Mouse (Mus musculus) kidney, postnatal 10 days (tissue): ENCODE results near the gene Itga9.

Source experiments
- DNase-seq: peaks from one replicate; pipeline ENCODE4 v3.0.0; 2021; ENCODE audit warnings: mixed read lengths

Gene Itga9

DNA sequence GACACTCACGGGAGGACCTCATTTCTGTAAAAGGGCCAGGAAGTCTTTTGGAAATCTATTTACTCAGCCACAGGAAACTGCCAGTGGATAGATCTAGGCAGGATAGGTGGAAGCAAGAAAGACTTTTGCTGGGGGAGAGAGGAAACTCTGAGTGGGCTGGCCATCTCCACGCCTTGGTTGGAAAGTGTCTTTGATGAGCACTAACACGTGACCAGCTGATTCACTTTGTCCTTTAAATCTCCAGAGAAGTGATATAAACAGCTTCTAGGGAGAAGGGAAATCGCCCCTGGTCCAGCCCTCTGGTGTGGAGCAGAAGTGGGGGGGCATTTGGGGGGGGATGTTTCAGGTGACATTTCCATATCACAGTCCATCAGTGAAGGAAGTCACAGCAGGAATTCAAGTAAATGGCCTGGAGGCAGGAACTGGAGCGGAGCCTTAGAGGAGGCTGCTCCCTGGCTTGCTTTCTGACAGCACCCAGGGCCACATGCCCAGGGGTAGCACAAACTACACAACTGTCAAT is 124.4 kb downstream of the Itga9 start:
- no peak for DNase-seq

DNA sequence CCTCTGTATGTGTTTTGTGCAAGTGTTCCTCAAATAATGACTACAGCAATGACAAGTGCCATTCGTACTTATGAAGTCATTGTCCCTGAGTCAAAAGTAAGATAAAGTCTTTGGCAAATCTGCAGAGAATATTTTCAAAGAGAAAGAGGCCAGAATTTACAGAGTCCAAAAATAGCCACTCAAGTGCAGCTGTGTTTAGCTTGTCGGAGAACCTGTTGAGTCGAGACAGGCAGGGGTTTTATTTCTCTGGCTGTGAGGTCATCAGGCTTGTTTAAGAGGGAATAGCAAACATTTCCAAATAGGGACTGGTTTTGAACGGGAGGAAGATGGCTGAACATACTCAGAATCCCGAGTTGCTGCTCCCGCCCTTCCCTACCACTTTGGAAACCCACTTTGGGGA is 125.2 kb downstream of the Itga9 start:
- no peak for DNase-seq

DNA sequence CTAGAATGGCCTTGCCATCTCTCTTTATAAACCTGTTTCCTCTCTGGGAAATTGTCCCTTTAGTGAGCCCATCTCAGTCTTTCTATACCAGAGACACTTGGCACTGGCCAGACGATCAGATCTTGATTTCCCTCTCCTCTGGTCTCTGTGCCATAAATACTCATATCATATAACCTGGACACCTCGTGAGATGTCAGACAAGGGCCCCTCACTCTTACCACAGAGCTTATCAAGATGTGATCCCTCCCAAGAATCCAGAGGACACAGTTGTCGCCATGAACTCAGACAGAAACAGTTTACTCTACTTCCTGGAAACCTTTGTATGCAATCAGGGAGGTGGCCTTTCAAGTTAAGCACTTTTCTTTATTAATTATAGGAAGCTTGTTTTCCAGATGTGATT is 127.1 kb downstream of the Itga9 start:
- DNase-seq, result no peak

DNA sequence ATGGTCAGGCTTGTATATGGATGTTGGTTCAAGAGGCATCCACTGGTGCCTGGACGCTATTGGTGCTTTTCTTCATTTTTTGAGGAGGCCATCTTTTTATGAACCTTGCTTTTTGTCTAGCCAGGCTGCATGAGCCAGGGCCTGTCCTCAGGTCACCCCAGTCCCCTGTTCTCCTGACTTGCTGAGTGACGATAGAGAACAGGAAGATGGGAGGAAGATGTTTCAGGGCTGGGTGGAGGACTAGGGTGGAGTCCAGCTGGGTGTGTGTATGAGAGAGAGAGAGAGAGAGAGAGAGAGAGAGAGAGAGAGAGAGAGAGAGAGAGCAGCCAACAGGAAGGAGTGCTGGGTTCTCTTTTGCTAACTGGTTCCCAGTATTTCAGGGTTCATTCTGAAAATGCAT is 130.6 kb downstream of the Itga9 start:
- no peak for DNase-seq

DNA sequence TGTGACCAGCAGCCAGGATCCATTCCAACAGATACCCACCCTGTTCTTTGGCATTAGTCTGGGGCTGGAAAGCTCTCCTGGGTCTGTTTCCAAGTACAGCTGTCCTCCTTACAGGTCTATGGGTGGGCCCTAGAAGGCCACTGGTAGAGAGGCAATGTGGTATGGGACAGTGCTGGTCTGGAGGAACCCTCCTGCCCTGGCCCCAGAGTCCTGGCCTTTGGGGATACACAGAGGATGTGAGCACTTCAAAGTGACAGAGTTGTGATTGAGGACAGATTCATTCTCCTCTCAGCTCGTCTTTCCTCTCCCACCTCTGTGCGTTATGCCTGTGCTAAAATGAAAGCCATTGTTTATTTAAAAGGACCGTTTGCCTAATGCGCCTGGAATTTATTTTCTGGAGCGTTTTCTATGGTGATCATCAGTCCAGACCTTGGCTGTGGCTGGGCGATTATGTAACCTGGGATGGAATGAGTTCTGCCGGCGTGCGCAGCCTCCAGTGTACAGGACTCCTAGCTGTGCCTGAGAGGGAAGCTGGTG is 131.2 kb downstream of the Itga9 start:
- DNase-seq, result no peak

DNA sequence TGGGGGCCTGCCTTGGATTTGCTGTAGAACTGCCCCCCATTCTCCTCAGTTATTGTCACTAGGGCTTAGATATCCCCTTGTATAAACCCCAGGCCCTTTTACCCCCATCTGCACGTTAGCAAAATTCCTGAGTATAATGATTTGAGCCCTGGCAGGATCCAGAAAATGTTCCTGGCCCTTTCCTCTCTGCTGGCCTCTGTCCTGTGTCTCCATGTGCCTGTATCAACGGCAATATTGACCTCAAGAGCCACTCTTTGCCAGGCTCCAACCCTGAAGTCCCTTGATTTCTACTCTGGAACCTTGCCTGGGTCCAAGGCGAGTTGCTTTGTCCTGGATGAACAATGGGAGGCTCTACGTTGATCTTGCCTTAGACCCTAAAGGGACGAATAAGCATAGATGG is 131.8 kb downstream of the Itga9 start:
- DNase-seq, result no peak

DNA sequence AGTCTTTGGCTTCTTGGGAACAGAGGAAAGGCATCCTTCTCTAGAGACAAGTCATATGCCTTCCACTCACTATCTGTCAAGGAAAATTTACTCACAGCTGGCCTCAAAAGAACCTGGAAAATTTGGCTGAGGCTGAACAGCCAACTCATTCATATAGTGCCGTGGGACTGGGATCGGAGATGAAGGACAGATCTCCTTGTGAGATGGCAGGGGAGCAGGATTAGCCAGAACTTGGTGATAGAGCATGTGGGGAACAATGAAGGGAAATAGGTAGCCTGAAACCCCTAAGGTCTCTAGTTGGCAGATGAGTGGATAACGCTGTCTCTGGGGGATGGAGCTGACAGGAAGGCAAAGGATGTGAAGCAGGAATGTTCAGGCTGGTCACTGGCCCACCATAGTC is 132.6 kb downstream of the Itga9 start:
- no peak for DNase-seq

DNA sequence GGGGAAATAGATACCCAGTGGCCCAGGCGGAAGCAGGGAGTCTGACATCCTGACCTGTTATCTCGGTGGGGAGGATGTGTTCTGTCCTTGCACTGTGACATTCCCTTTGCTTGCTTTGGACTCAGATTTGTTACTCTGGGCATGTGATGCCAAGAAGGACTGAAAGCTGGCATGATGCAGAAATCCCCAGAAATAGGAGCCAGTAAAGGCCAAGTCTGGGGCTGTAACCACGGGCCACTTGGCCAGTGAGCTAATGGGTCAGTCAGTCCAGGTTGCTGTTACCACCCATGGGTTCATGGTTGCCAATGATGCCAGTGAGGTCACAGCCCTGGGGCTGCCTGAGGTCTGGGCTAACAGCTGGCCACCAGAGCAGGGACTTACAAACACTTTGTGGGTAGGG is 133.2 kb downstream of the Itga9 start:
- DNase-seq, result no peak

DNA sequence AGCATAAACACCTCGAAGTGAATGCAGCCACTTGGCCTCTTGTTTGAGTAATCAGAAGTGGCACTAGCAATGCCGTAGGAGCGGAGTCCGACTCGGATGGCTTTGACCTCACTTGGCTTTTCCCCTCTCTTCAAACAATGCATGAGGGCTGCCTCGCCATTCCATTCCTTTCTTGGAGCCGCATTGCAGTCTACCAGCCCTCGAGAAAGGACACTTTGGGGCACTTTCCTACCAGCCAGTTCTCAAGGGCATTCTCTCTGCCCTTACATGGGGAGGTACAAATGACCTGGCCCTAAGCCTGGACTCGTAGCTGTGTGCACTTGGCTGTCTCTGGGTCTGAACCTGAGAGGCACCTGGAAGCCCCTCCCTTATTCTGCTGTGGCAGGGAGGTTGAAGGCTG is 134.8 kb downstream of the Itga9 start:
- DNase-seq, result no peak

DNA sequence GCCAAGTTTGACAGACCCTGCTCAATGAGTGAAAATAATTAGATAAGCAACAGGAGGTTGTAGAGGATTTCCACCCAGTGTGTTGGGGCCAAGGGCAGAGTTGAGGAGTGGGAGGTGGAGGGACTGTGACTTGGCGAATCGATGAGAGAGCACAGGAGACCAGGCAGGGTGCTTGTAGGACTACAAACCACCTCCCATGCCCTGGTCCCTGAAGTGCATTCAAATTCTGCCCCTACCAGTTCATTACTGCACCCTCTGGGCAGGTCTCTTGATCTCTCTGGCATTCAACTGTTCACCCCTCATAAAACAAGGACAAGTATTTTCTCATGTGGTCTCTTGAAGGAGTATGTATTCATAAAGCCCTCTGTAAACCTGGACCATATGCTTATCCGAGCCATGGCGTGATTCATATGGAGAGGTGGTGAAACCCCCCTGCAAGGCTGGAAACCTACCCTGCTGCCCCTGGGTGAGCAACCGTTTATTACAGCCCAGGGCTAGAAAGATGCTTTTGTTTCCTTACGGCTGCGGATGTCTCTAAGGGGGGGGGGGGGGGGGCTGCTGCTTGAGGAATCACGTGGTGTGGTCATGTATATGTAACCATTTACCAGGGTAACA is 143.0 kb downstream of the Itga9 start:
- no peak for DNase-seq

DNA sequence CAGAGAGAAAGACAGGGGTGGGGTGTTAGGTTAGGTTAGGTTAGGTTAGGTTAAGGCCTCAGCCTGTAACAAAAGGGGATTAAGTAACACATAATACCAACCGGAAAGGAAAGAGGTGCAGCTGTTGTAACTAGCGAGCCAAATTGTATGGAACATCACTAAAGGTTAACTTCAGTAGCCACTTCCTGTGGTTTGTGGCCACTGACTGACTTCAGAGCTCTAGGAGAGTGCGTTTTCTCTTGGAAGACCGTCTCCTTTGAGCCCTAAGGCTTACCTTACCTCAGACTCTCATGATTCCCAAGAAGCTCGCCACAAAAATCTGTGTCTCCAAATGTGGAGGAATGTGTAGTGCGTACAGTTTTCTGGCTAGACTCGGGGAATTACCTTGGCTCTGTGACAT is 144.3 kb downstream of the Itga9 start:
- no peak for DNase-seq

DNA sequence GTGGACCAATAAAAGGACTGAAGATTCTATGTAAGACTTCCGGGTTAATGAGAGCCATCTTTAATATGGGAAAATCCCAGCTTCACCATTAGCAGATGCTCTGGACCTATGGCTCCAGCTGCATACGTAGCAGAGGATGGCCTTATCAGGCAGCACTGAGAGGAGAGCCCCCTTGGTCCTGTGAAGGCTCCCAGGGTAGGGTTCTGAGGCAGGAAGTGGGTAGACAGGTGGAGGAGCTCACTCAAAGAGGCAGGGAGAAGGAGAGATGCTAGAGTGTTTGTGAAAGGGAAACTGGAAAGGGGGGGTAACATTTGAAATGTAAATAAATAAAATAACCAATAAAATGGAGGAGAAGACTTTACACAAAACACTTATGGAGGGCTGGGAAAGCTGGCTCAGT is 145.9 kb downstream of the Itga9 start:
- no peak for DNase-seq

DNA sequence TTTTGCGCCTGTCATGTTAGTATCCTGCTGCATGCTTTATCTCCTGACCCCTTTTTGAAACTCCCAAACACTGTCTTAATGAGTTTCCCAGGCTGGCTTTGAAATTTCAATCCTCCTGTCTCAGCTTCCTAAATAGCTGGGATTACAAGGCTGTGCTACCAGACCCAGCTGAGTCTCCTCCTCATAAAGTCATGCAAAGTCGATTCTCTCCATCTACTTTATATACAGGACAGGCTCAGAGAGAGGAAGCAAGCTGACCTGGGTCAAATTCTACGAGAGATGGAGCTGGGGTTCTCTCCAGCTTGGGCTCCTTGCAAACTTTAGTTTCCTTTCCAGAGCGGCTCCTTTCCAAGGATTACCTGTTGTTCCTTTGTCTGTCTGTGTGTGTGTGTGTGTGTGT is 153.0 kb downstream of the Itga9 start:
- DNase-seq, result no peak

DNA sequence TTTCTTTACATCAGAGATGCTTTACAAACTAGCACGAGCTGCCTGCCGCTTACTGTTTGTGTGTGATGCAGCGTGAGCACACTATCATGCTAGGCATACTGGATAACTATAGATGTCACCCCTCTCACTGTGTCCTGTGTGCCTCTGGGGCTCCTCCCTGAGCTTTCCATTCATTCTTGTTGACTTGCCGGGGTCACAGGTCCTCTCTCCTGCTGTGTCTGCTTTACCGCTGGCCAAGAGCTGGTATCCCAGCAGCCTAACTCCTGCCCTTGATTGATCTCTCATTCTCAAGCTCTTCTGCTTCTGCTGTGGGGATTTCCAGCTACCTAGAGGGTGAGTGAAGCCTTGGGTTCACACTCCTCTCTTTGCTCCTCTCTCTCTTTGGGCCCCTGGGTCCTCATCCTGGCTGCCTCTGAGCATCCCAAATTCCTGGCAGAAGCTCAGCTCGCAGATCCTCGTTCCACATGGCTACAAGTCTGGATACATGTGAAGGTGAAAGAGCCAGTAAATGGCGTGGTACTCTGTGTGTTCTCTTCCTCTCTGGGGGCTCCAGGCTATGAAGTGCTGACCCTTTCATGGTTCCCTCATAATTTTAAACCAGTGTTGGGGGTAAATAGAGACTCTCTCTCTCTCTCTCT is 155.6 kb downstream of the Itga9 start:
- no peak for DNase-seq

DNA sequence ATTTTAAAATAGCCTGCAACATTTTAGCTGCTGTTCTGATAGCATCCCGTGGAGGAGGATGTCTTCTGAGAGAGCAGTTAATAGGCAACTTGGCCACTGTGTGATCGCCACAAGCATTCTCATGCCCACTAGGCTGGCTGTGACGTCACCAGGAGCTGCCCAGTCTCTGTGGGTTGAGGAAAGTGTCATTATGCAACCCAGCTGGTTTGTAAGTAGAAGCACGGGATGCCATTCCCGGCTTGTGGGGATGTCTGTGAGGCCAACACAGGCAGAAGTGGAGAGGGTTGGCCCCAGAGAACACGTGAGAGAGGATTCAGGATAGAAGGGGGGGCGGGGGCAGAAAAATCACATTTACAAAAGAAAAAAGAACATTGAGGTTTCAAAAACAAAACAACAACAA is 156.3 kb downstream of the Itga9 start:
- DNase-seq, result peak; percentile 72

DNA sequence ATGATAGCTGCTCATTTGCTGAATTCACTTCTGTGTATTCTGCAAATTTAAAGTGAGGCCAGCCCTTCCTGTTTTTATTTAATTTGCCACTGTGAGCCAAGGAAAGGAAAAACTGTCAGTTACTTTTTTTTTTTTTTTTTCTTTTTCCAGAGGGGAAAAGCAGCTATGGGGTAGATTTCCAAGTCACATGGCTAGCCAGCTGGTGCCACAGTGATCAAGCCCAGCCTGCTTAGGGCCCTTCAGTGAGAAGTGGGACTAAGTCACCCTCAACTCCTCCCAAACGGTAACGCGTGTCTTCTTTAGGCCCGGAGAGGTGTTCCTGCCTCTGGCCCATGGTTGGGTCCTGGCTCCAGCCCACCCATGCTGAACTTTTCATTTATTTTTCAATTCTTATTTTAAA is 156.7 kb downstream of the Itga9 start:
- peak; percentile 48 for DNase-seq

DNA sequence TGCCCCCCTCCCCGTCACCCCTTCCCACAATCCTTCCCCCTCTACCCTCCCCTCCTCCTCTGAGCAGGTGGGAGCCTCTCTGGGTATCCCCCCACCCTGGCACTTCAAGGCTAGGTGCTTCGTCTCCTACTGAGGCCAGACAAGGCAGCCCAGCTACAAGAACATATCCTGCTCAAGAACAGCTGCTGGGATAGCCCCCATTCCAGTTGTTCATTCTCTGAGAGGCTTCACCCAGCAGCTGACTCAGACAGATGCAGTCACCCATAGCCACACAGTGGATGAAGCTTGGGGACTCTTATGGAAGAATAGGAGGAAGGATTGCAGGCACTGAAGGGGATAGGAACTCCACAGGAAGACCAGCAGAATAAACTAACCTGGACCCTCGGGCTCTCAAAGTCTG is 157.2 kb downstream of the Itga9 start:
- DNase-seq, result no peak

DNA sequence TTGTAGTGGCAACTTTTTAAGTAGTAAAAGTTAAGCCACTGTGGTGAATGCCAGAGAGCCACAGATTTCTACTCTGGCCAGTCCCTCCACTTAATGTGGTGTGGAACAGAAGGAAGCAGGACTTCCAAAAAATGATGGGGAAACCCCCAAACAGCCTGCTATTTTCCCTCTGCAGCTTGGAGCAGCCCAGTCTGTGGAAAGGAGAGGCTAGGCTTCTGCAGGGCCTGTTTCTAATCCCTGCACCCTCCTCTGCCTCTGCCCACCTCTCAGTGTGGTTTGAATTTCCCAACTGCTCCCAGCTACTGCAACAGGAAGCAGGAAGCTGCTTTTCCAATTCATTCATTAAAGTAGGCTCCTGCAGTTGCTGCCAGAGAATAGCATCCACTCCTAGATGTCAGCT is 158.6 kb downstream of the Itga9 start:
- DNase-seq, result no peak

DNA sequence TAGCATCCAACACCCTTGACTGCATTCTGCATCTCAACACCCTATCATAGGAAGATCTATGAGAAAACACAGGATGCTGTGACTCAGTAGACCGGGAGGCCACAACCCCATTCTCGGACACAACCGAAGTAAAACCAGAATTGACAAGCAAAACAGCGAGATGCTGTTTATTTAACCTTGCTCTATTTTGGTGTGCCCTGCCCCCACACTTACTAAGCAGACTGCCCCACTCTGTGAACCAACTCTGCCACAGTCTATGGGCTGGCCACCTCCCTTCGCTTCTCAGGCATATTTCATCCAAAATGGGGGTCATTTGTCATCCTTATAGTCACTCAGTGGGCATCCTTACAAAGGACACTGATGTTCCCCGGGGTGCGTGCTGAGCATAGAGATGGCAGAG is 160.5 kb downstream of the Itga9 start:
- DNase-seq, result no peak

DNA sequence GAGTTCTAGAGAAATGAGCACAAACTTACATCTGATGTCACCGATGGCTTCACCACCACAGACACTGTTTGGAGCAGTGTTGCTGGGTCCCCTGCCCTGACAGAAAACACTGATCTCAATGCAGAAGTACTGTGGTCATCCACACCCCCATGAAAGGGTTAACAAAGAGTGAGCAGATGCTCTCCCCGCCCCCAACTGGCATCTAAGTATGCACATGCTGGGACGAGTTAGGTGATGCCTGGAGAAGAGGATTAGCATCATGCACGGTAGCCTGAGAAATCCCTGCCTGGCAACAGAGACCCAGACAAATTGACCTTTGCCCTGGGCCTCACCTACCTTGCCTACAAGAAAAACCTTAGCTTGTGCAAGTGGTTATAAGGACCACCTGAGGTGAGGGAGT is 162.1 kb downstream of the Itga9 start:
- DNase-seq, result no peak

DNA sequence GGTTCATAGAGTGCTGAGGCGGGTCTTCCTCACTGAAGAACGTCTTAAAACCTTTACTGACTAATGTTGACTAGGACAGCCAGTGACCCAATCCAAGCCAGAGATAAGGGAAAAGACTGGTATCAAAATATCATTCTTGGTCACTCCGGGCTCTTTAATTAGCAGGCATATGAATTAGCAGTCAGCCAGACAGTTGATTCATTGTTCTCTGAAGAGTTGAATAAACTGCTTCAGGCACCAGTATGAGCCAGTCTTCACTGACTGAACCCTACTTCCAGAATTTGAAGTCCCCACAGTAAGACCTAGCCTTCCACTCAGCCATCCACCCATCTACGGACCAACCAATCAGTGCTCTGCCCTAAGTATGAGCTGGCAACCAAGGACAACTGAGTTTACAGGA is 163.9 kb downstream of the Itga9 start:
- DNase-seq, result no peak

DNA sequence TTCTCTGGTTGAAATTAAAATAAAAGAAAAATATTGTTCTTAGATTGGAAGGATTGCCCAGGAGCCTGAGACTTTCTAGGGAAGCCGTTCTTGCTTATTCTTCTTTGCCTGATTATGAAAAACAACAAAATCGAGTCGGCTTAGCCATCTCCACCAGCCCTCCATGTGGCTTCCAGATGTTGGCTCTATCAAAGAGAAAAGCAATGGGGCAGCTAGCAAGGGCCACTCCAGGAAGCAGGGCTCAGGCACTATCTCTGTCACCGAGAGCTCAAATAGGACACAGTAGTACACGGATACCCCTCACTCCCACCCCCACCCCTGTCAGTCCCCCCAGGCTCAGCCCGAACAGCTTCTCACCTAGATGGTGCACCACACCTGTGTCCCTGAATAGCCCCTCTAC is 168.2 kb downstream of the Itga9 start:
- DNase-seq, result no peak

DNA sequence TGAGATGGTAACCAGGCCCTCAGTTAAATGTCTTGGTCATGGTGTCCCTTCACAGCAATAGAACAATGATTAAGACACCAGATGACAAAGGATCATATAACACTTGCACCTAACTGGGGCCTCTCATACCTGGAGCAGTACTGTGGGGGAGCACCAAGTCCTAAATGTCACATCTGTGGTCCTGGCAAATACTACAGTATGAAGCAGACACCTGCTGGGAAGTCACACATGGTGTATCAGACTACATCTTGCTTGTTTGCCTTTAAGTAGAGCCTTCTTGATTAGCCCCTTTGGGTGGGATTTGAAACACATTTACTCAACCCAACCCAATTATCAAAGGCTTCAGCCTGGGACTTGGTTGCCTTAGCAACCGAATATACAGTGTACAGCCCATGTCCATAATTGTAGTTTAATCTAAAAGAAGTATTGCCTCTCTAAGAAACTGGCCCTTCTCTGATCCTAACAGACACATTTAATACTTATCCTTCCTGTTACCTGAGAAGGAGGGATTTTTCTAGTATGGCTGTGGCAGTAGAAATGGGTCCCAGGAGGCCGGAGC is 170.5 kb downstream of the Itga9 start:
- no peak for DNase-seq

DNA sequence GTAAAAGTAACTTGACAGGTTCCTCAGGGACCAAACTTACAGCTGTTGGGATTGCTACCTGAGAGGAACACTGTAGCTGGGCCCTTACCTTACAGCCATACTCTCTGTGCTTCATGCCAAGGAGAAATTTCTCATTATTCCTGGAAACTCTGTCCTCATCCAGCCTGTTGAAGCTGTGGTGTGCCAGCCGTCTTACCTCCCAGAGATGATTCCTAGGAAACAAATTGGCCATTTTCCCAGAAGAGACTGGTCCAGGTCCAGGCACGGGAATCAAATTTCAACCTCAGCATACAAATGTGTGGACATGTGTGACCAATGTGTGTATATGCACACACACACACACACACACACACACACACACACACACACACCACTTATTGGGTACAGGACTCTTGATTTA is 172.1 kb downstream of the Itga9 start:
- no peak for DNase-seq

DNA sequence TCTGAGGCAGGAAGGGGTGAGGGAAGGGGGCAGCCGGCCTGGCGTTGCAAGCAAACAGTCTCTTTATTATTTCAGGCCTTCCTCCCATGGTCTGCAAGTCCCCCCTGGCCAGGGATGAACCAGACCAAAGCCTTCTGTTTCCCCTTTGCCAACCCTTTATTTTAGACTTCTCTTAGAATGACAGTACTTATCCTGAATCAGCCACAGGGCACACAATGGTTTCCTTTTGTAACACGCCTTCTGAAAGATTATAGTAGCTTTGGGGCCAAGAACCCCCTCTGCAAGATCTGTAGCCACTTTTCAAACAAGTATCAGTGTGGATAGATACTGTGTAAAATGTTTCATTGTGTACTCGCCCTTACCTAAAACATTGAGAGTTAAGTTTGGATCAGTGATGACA is 178.1 kb downstream of the Itga9 start:
- no peak for DNase-seq
